Mouse (Mus musculus): Measurements from ENCODE around the gene Coq5.

- TF ChIP-seq CTCF (conservative IDR thresholded peaks at IDR 0.05; ENCODE audit: insufficient read depth, insufficient read length, low read depth, low read length) = peak; percentile 45
- no peak for TF ChIP-seq POLR2A (IDR thresholded peaks at IDR 0.05; ENCODE audit: low read depth, low read length)
Measured at GRCm38 (mm10) chr5:115275998-115276397, 3.5 kb upstream of the Coq5 start.

Data from kidney, adult 2 months (tissue).